Mouse (Mus musculus) layer of hippocampus, adult 9-11 months (tissue): ENCODE data around the gene Kcnd3.

ENCODE experiments used
- DNase-seq: peaks from one replicate; pipeline ENCODE4 v3.0.0; 2022

The Kcnd3 gene

DNA sequence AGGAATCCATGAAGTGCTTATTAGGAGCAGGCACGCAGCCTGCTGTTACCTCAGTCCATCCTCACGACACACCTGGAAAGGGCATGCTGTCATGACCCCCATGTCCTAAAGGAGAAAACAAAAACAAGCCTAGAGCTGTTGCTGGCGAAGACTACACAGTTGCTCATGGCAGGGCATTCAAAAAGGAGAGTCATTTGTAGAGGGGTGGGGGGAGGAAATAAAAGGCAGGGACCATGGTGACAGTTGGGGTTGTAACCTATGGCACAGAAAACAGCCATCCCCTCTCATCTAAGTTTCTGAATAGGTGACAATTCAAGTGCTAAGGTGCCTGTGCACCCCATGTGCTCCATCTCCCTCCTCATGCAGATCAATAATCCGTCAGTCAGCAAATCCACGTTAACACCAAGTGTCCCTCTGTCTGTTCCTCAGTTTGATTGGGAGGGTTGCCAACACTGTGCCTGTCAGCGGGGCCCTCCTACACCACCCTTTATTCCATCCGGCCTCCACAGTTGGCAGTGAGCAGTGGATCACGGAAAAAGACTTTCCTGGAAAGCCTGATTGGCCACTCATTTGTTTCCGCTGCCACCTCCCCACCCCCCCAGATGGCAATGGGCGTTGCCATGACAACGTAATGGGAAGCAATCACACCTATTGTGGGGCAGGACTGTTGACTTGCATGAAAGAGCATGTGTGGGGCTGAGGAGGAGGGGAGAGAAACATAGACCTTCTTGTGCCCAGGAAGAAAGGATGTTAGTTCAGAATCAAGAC is 78.4 kb downstream of the Kcnd3 start:
- DNase-seq, result peak; percentile 88

- DNase-seq, result no peak
These were observed 86.3 kb downstream of the Kcnd3 start for GRCm38 (mm10) chr3:105538406-105538805.

- no peak for DNase-seq
These were observed 86.9 kb downstream of the Kcnd3 start for GRCm38 (mm10) chr3:105538819-105539607.

GRCm38 (mm10) chr3:105542741-105543140 is 90.6 kb downstream of the Kcnd3 start:
- DNase-seq, result no peak

GRCm38 (mm10) chr3:105544106-105544505 is 92.0 kb downstream of the Kcnd3 start:
- DNase-seq, result no peak

DNA sequence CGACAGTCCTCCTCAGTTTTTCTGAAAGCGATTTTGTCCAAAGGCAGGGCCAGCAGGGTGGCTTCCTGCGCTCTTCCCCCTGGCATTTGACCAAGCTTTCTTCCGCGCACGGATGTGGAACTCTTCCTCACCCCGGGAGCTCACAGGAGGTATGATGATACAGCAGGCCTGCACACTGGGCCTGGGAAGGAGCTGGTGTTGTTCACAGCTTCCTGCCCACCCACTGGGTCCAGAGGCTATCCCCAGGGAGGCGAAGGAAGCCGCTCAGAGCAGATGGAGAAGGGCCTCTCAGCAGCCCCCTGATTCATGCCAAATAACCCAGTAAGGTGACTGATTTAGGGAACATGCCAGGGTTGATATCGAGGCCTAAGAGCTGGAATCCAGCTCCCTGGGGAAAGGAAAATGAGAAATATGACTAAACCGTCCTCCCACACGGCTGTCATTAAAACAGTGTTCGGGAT is 94.5 kb downstream of the Kcnd3 start:
- DNase-seq, result no peak

- no peak for DNase-seq
These were observed 96.1 kb downstream of the Kcnd3 start for GRCm38 (mm10) chr3:105548074-105548771.

GRCm38 (mm10) chr3:105559456-105559855 is 107.3 kb downstream of the Kcnd3 start:
- DNase-seq, result peak; percentile 72

DNA sequence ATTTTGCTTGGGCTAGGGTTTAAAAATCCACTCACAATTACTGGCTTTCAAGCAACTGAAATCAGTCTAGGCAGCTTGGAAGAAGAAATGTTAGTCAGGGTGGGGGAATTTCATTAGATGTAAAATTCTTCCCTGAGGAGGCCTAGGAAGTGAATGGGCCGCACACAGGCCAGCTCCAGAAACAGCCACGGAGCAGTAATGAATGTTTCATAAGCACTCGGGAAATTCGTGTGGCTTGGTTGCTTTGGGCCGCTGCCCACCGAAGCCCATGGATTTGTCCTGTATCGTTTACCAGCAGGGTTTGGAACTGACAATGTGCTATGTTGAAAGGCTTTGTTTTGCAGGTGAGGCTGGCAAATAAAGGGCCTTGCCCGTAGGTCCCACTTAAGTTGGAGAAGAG is 114.8 kb downstream of the Kcnd3 start:
- DNase-seq, result no peak

DNA sequence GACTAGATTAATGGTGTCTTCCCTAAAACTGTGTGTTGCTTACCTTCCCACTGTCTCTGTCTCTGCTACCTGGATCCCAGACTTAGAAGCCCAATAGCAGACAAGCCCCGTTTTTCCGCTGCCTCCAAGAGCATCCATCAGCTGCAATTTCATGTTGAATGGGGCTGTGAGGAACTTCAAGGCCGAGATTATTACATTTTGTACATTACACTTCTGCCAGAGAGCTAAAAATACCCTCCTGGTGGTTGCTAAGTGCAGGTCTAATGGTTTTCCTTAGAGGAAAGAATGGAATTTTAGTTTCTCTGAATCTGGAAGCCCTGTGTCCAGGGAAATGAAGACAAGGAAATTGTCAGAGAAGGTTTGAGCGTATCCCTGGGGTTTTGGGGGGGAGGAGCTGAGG is 115.3 kb downstream of the Kcnd3 start:
- DNase-seq, result no peak

DNA sequence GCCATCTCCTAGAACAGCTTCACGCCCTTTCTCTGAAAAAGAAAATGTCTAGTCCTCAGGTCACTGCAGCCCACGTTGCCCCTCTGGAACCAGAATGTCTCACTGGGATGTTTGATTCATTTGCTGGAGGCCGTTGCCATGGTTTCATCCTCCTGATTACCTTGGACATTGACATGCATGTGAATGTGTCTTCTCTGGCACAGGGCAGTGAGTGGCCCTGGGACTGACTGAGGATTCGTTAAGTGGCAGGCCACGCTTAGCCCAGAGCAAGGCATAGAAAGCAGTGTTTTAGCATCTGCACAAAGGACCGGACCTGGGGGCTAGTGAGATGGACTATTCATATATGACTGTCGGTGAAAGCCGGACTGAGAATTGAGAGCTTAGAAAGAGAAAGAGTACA is 116.3 kb downstream of the Kcnd3 start:
- DNase-seq, result no peak

DNA sequence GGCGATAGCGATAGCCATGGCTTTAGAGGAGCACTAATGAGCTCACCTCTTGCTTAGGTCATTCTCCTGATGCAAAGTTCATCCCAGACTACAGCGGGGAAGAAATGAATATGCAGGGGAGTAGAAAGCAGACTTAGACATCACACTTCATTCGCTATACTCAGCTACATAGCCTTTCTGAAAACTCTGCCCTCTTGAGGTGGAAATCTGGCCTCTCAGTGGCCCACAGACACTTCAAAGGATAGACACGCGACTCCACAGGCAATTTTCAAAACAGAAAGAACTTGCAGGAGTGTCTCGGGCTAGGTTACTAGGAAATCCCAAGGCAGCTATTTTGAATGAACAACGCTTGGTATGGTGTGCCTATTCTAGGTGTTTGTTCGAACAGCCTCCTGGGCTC is 116.7 kb downstream of the Kcnd3 start:
- no peak for DNase-seq

DNA sequence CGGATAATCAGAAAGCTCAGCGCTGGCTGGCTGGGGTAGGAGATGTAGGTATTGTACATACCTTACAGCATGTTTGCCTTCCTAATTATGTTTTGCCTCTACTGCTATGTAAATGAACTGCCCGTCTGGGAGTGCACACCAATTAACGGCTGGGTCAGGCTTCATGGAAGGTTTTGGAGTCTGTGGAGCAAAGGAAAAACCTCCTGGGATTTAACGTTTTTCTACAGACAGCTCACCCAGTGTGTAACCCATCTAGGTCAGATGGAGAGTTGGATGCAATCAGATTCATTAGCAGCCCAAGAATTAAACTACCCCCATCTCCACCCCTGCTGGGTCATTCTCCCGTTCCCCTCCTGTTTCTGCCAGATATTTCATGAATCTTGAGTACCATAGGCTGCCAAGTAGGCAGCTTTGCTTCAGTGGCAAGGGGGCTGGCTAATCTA is 117.2 kb downstream of the Kcnd3 start:
- DNase-seq, result no peak

DNA sequence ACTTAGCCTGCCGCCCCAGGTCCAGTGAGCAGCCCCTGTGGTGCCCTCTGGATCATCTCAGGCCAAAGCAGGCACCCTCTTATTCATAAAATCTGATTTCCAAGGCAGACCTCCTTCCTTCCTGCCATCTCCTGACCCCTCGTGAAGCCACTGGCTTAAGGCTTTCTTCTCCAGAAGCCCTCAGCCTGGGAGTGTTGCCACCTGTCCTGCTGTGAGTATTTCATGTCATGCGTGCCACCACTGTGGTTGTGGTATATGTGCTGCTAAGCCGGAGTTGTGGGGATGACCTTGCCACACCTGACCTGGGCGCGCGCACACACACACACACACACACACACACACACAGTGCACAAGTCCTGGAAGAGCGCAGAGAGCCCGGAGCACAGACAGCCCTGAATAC is 117.8 kb downstream of the Kcnd3 start:
- DNase-seq, result no peak

- no peak for DNase-seq
These were observed 118.7 kb downstream of the Kcnd3 start for GRCm38 (mm10) chr3:105570818-105571217.

DNA sequence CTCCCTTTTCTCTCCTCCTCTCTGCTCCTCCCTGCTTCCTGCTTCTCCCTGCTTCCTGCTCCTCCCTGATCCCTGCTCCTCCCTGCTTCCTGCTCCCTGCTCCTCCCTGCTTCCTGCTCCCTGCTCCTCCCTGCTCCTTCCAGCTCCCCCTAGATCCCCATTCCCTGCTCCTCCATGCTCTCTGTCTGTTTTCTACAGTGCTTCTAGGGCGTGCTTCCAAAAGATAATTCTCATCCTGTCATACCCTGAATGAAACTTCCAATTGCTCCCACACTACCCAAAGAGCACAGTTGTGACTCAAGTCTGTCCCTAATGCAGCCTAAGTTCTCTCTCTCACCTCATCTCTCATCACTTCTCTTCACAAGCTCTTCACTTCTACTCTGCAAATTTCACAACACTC is 119.8 kb downstream of the Kcnd3 start:
- no peak for DNase-seq

GRCm38 (mm10) chr3:105573156-105573555 is 121.0 kb downstream of the Kcnd3 start:
- DNase-seq, result no peak

DNA sequence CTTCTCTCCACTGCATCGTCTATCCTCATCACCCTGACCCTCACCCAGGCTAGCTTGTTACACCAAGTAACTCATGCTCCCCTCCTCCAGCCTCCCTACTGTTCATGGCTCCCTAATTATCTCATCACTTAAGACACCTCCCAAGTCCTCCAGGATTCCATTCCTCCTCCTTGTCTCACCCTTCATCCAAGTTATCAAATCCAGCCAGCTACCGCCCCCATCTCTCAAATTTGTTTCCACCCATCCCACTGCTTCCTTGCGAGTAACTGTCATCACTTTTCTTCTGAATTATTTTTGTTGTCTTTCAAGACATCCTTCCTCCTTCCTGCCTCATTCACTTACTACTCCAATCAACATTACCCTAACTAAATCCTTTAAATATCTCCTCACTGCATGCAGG is 126.2 kb downstream of the Kcnd3 start:
- no peak for DNase-seq

DNA sequence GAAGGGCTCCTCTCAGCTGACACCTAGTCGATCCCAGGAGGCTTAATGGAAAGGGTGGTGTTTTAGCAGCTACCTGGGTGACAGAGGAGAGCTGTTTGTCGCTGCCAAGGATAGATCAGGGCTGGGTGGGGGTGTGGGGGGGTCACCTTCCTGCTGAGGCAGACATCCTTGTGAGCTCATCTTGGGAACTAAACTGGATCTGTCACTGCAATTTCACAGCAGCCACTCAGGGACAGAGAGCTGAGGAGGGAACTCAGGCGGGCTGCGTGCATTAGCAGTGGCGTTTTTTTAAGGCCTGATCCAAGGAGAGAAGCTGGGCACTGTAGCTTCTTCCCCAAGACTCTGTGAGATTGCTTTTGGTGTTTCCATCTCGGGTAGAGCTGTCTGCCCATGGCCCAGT is 129.0 kb downstream of the Kcnd3 start:
- DNase-seq, result no peak

GRCm38 (mm10) chr3:105585734-105586159 is 133.6 kb downstream of the Kcnd3 start:
- DNase-seq, result no peak

- peak; percentile 47 for DNase-seq
These were observed 138.0 kb downstream of the Kcnd3 start for GRCm38 (mm10) chr3:105590056-105590672.

GRCm38 (mm10) chr3:105591766-105592165 is 139.6 kb downstream of the Kcnd3 start:
- DNase-seq, result no peak

GRCm38 (mm10) chr3:105592246-105592645 is 140.1 kb downstream of the Kcnd3 start:
- DNase-seq, result peak; percentile 84
